Mouse (Mus musculus) MEL (cell line): ENCODE data around the gene Rsrc1. TPM values are rescaled to one million over a fixed set of nuclear protein-coding genes. Genes with fewer than 3 reads are reported as not detected.

Experiments
- DNase-seq: peaks from one replicate; pipeline ENCODE4 v3.0.0; 2011; ENCODE audit warnings: low read depth, low spot score
- H3K27ac ChIP-seq: 2 replicates; pipeline ENCODE4 v1.5.1; 2012; ENCODE audit warnings: low read depth, mild to moderate bottlenecking, control low read depth, low read length, moderate library complexity; ENCODE audit not compliant: control insufficient read depth
- H3K27me3 ChIP-seq, 2 experiments: fragments of 150-350 bp in 1 of 2; sonication (generic) in 1 of 2; 2 replicates each; pipeline ENCODE4 v1.6.1; 2012; ENCODE audit warnings: low read length in 2 of 2, mild to moderate bottlenecking in 2 of 2, improper control_type of control experiment in 1 of 2, moderate library complexity in 1 of 2; ENCODE audit not compliant: insufficient read depth in 2 of 2, control insufficient read depth in 1 of 2
- H3K36me3 ChIP-seq, 2 experiments: 2 replicates each; pipeline ENCODE4 v1.6.1; 2012 to 2014; ENCODE audit warnings: low read length in 2 of 2, improper control_type of control experiment in 1 of 2, inconsistent platforms in 1 of 2, mild to moderate bottlenecking in 1 of 2; ENCODE audit not compliant: insufficient read depth in 2 of 2, control insufficient read depth in 1 of 2
- H3K4me1 ChIP-seq, 2 experiments: fragments of 150-350 bp in 1 of 2; sonication (generic) in 1 of 2; 2 replicates each; pipeline ENCODE4 v1.6.1; 2012; ENCODE audit warnings: low read length in 2 of 2, improper control_type of control experiment in 1 of 2, mild to moderate bottlenecking in 1 of 2; ENCODE audit not compliant: insufficient read depth in 2 of 2, control insufficient read depth in 1 of 2
- H3K4me3 ChIP-seq, 2 experiments: fragments of 150-350 bp in 1 of 2; sonication (generic) in 1 of 2; 2 replicates each; pipeline ENCODE4 v1.5.1; 2012; ENCODE audit warnings: low read depth in 2 of 2, low read length in 2 of 2, mild to moderate bottlenecking in 2 of 2, moderate library complexity in 2 of 2, control low read depth in 1 of 2, improper control_type of control experiment in 1 of 2; ENCODE audit not compliant: control insufficient read depth in 1 of 2, insufficient read depth in 1 of 2
- H3K79me2 ChIP-seq: 2 replicates; pipeline ENCODE4 v1.6.1; 2012; ENCODE audit warnings: mild to moderate bottlenecking, low read length, moderate library complexity; ENCODE audit not compliant: control insufficient read depth, poor library complexity, insufficient read depth
- H3K9ac ChIP-seq: 2 replicates; pipeline ENCODE4 v1.6.1; 2012; ENCODE audit warnings: low read depth, mild to moderate bottlenecking, control low read depth, low read length, moderate library complexity; ENCODE audit not compliant: control insufficient read depth, poor library complexity, severe bottlenecking
- H3K9me3 ChIP-seq: fragments of 150-350 bp; sonication (generic); replicated peaks from 2 replicates; pipeline ENCODE4 v1.6.1; 2012; ENCODE audit warnings: mild to moderate bottlenecking, low read length, improper control_type of control experiment, moderate library complexity; ENCODE audit not compliant: insufficient read depth
- CHD2 ChIP-seq: IDR thresholded peaks from 2 replicates; pipeline ENCODE4 v1.6.1; 2011; ENCODE audit warnings: low read length, improper control_type of control experiment
- CTCF ChIP-seq, 3 experiments: IDR thresholded peaks in 2 of 3; conservative IDR thresholded peaks in 1 of 3; 2 replicates each; pipeline ENCODE4 v1.5.1; 2011 to 2012; ENCODE audit warnings: low read length in 3 of 3, low read depth in 2 of 3, mild to moderate bottlenecking in 2 of 3, improper control_type of control experiment in 1 of 3, inconsistent platforms in 1 of 3, mixed read lengths in 1 of 3, moderate library complexity in 1 of 3; ENCODE audit not compliant: control insufficient read depth in 1 of 3, insufficient read depth in 1 of 3, poor library complexity in 1 of 3, severe bottlenecking in 1 of 3
- E2F4 ChIP-seq: IDR thresholded peaks from 2 replicates; pipeline ENCODE4 v1.6.1; 2011; ENCODE audit warnings: low read depth, low read length, improper control_type of control experiment, borderline replicate concordance
- ETS1 ChIP-seq: IDR thresholded peaks from 2 replicates; pipeline ENCODE4 v1.6.1; 2012; ENCODE audit warnings: low read depth, mild to moderate bottlenecking, inconsistent platforms, low read length, improper control_type of control experiment, moderate library complexity
- HCFC1 ChIP-seq: IDR thresholded peaks from 2 replicates; pipeline ENCODE4 v1.6.1; 2012; ENCODE audit warnings: low read depth, mild to moderate bottlenecking, inconsistent platforms, low read length, improper control_type of control experiment, moderate library complexity
- MAFK ChIP-seq: IDR thresholded peaks from 2 replicates; pipeline ENCODE4 v1.6.1; 2011; ENCODE audit warnings: low read depth, mild to moderate bottlenecking, low read length, improper control_type of control experiment, borderline replicate concordance
- MAX ChIP-seq: IDR thresholded peaks from 2 replicates; pipeline ENCODE4 v1.6.1; 2011; ENCODE audit warnings: low read length, improper control_type of control experiment
- MAZ ChIP-seq: IDR thresholded peaks from 2 replicates; pipeline ENCODE4 v1.6.1; 2012; ENCODE audit warnings: low read depth, mild to moderate bottlenecking, inconsistent platforms, low read length, improper control_type of control experiment
- MXI1 ChIP-seq: IDR thresholded peaks from 2 replicates; pipeline ENCODE4 v1.6.1; 2011; ENCODE audit warnings: mild to moderate bottlenecking, low read depth, low read length, improper control_type of control experiment
- MYB ChIP-seq: IDR thresholded peaks from 2 replicates; pipeline ENCODE4 v1.6.1; 2011; ENCODE audit warnings: mild to moderate bottlenecking, low read depth, low read length, improper control_type of control experiment
- MYC ChIP-seq: IDR thresholded peaks from 2 replicates; pipeline ENCODE4 v1.6.1; 2011; ENCODE audit warnings: low read depth, mild to moderate bottlenecking, low read length, improper control_type of control experiment, moderate library complexity
- NRF1 ChIP-seq: IDR thresholded peaks from 2 replicates; pipeline ENCODE4 v1.6.1; 2014; ENCODE audit warnings: low read depth, mild to moderate bottlenecking, inconsistent platforms, low read length, improper control_type of control experiment, moderate library complexity; ENCODE audit not compliant: poor library complexity, insufficient read depth, severe bottlenecking
- POLR2A ChIP-seq, 2 experiments: IDR thresholded peaks; 2 replicates each; pipeline ENCODE4 v1.6.1; 2011 to 2012; ENCODE audit warnings: low read length in 2 of 2, mild to moderate bottlenecking in 2 of 2, control low read depth in 1 of 2, improper control_type of control experiment in 1 of 2, low read depth in 1 of 2, moderate library complexity in 1 of 2; ENCODE audit not compliant: control insufficient read depth in 1 of 2, insufficient read depth in 1 of 2, poor library complexity in 1 of 2
- POLR2AphosphoS2 ChIP-seq: IDR thresholded peaks from 2 replicates; pipeline ENCODE4 v1.6.1; 2011; ENCODE audit warnings: low read length, improper control_type of control experiment
- POLR2AphosphoS5 ChIP-seq: IDR thresholded peaks from 2 replicates; pipeline ENCODE4 v1.6.1; 2012; ENCODE audit warnings: low read depth, borderline replicate concordance, mild to moderate bottlenecking, inconsistent platforms, low read length, moderate library complexity, mixed read lengths
- RAD21 ChIP-seq: IDR thresholded peaks from 2 replicates; pipeline ENCODE4 v1.6.1; 2011; ENCODE audit warnings: mild to moderate bottlenecking, low read depth, low read length, improper control_type of control experiment
- RCOR1 ChIP-seq: IDR thresholded peaks from 2 replicates; pipeline ENCODE4 v1.6.1; 2012; ENCODE audit warnings: low read depth, mild to moderate bottlenecking, inconsistent platforms, low read length, improper control_type of control experiment
- SMC3 ChIP-seq: IDR thresholded peaks from 2 replicates; pipeline ENCODE4 v1.6.1; 2011; ENCODE audit warnings: low read depth, low read length, improper control_type of control experiment
- TAL1 ChIP-seq: IDR thresholded peaks from 2 replicates; pipeline ENCODE4 v1.6.1; 2012; ENCODE audit warnings: mild to moderate bottlenecking, inconsistent platforms, low read length, moderate library complexity, mixed read lengths
- TBP ChIP-seq: IDR thresholded peaks from 2 replicates; pipeline ENCODE4 v1.8.0; 2011; ENCODE audit warnings: low read depth, low read length, improper control_type of control experiment
- TCF12 ChIP-seq: IDR thresholded peaks from 2 replicates; pipeline ENCODE4 v1.6.1; 2014; ENCODE audit warnings: low read depth, mild to moderate bottlenecking, inconsistent platforms, low read length, improper control_type of control experiment, moderate library complexity
- USF1 ChIP-seq: IDR thresholded peaks from 2 replicates; pipeline ENCODE4 v1.6.1; 2014; ENCODE audit warnings: low read depth, mild to moderate bottlenecking, inconsistent platforms, low read length, improper control_type of control experiment, moderate library complexity
- USF2 ChIP-seq, 2 experiments: IDR thresholded peaks; 2 replicates each; pipeline ENCODE4 v1.6.1; 2011 to 2012; ENCODE audit warnings: improper control_type of control experiment in 2 of 2, low read length in 2 of 2, borderline replicate concordance in 1 of 2, inconsistent platforms in 1 of 2, low read depth in 1 of 2, mild to moderate bottlenecking in 1 of 2; ENCODE audit not compliant: insufficient read depth in 1 of 2
- ZC3H11A ChIP-seq: IDR thresholded peaks from 2 replicates; pipeline ENCODE4 v1.6.1; 2012; ENCODE audit warnings: low read depth, mild to moderate bottlenecking, inconsistent platforms, low read length, improper control_type of control experiment
- ZMIZ1 ChIP-seq: IDR thresholded peaks from 2 replicates; pipeline ENCODE4 v1.6.1; 2012; ENCODE audit warnings: low read depth, mild to moderate bottlenecking, inconsistent platforms, low read length, improper control_type of control experiment, moderate library complexity
- ZNF384 ChIP-seq: IDR thresholded peaks from 2 replicates; pipeline ENCODE4 v1.6.1; 2012; ENCODE audit warnings: low read depth, mild to moderate bottlenecking, inconsistent platforms, low read length, improper control_type of control experiment
- polyA plus RNA-seq, 2 experiments: library from polyadenylated mRNA; stranded (reverse) in 1 of 2; unstranded in 1 of 2; fragments of >175 nt in 1 of 2; fragments of >200 nt in 1 of 2; gene quantifications; 2 replicates each; pipeline versions ENCODE4 v1.2.1 to v1.2.4; 2012; ENCODE audit warnings: low replicate concordance in 2 of 2, low read depth in 1 of 2; ENCODE audit not compliant: insufficient read length in 2 of 2, insufficient read depth in 1 of 2, missing spikeins in 1 of 2
- total RNA-seq: library from RNA; depleted of rRNA; stranded (reverse); fragments of 300-350 nt; gene quantifications from 2 replicates; pipeline ENCODE4 v1.2.3, GENCODE M21; 2012

The Rsrc1 gene
- total and polyA plus RNA-seq, 3 experiments: 22.8 to 100 (median 42.7) TPM

- Histone ChIP-seq H3K27me3 (no peaks in the 10 kb centered on the region), H3K9ac (no peak overlapping the region), H3K4me3 (no peak overlapping the region), H3K36me3 (peaks cover 0 to 3% of the 10 kb centered on the region in 2 experiments; a peak in 1 of 4 replicates), H3K27ac (no peak overlapping the region), H3K4me1 (no peaks in the 10 kb centered on the region; a peak in 1 of 4 replicates), H3K79me2 (no peaks in the 10 kb centered on the region), H3K9me3 (no peaks in the 10 kb centered on the region)
- DNase-seq: no peak
- TF ChIP-seq TAL1 (no peak), TCF12 (no peak), POLR2A (IDR thresholded peaks at IDR 0.05; ENCODE audit: control insufficient read depth in 1 of 2, insufficient read depth in 1 of 2, low read depth in 1 of 2, low read length in 2 of 2, poor library complexity in 1 of 2) (no peak), ETS1 (no peak), POLR2AphosphoS2 (no peak), MYC (no peak), TBP (no peak), E2F4 (no peak), ZNF384 (no peak), USF2 (IDR thresholded peaks at IDR 0.05; ENCODE audit: borderline replicate concordance in 1 of 2, insufficient read depth in 1 of 2, low read depth in 1 of 2, low read length in 2 of 2) (no peak), MYB (no peak), POLR2AphosphoS5 (no peak), NRF1 (no peak), USF1 (no peak), MXI1 (no peak), RCOR1 (no peak), HCFC1 (no peak), RAD21 (no peak)
Measured at GRCm38 (mm10) chr3:67358376-67358775, 377.2 kb downstream of the Rsrc1 start.

GRCm38 (mm10) chr3:67366087-67366892 is 385.1 kb downstream of the Rsrc1 start:
- Histone ChIP-seq H3K36me3 (no peaks in the 10 kb centered on the region), H3K27ac (no peak overlapping the region), H3K4me1 (no peaks in the 10 kb centered on the region), H3K79me2 (no peaks in the 10 kb centered on the region), H3K4me3 (no peak overlapping the region), H3K9me3 (no peaks in the 10 kb centered on the region), H3K9ac (no peak overlapping the region), H3K27me3 (peaks cover 0 to 4% of the 10 kb centered on the region in 2 experiments; a peak in 3 of 4 replicates)
- no peak for DNase-seq
- TF ChIP-seq RCOR1 (no peak), MAX (no peak), SMC3 (no peak), MAFK (no peak), E2F4 (no peak), MAZ (no peak), ZMIZ1 (no peak), CHD2 (no peak), USF2 (IDR thresholded peaks at IDR 0.05; ENCODE audit: borderline replicate concordance in 1 of 2, insufficient read depth in 1 of 2, low read depth in 1 of 2, low read length in 2 of 2) (no peak), POLR2AphosphoS2 (no peak), ZC3H11A (no peak), CTCF (IDR thresholded peaks at IDR 0.05 in 2 of 3, conservative IDR thresholded peaks at IDR 0.05 in 1 of 3; ENCODE audit: control insufficient read depth in 1 of 3, insufficient read depth in 1 of 3, low read depth in 2 of 3, low read length in 3 of 3, poor library complexity in 1 of 3, severe bottlenecking in 1 of 3) (no peak)
